Mouse (Mus musculus): ENCODE measurements around the gene Phtf2.

DNA sequence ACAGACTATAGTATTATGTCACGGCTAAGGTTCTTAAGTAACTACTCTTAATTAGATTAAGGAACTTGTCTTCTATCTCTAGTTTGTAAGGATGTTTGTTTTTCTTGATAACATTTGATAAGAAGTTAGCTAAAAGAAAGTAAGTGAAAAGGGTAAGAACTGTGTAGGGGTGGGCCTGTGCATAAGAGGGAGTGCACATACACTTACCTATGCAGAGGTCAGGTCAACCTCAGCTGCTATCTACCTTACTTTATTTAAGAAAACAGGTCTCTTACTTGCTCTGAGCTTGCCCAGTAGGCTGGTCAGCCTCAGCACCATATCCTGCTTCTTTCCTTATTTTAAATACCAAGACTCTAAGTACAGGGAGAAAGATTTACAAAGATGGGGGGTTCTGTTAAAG lies 100.8 kb downstream of the Phtf2 start:
- no peak for TF ChIP-seq POLR2A (IDR thresholded peaks at IDR 0.05; ENCODE audit: borderline replicate concordance, low read depth, low read length)
- TF ChIP-seq CTCF (IDR thresholded peaks at IDR 0.05; ENCODE audit: low read depth, low read length) = no peak
